Mouse (Mus musculus) retina, postnatal 1 day (tissue): Measurements from ENCODE around the gene Slc39a2.
"Not testable (repeated sequence)": the region's sequence is repeated elsewhere in the genome, so short reads cannot be mapped to it uniquely, and the experiment has no call there.

Experiments used
- DNase-seq: peaks from one replicate; pipeline ENCODE4 v3.0.0-alpha.2; 2012

Gene Slc39a2

GRCm38 (mm10) chr14:51892191-51892939 is at the start of gene Slc39a2:
Gene Slc39a2 (plus strand): TSS chr14:51892889.
- no peak for DNase-seq

- DNase-seq, result no peak
Measured at GRCm38 (mm10) chr14:51843882-51844281, 48.8 kb upstream of the Slc39a2 start.

GRCm38 (mm10) chr14:51846566-51846965 is 46.1 kb upstream of the Slc39a2 start:
- no peak for DNase-seq

- DNase-seq, result peak; percentile 44
Measured at GRCm38 (mm10) chr14:51851006-51851405, 41.7 kb upstream of the Slc39a2 start.

- DNase-seq, result no peak
Measured at GRCm38 (mm10) chr14:51853399-51853798, 39.3 kb upstream of the Slc39a2 start, which contains the start of gene Ear6. Gene Ear6 (plus strand): TSS chr14:51853699.

GRCm38 (mm10) chr14:51855280-51855679 is 37.4 kb upstream of the Slc39a2 start:
- not testable (repeated sequence) for DNase-seq

- peak; percentile 46 for DNase-seq
Measured at GRCm38 (mm10) chr14:51863603-51864002, 29.1 kb upstream of the Slc39a2 start.

GRCm38 (mm10) chr14:51870756-51871155 is 21.9 kb upstream of the Slc39a2 start:
- no peak for DNase-seq

- no peak for DNase-seq
Measured at GRCm38 (mm10) chr14:51871741-51872140, 20.9 kb upstream of the Slc39a2 start.

- no peak for DNase-seq
Measured at GRCm38 (mm10) chr14:51877517-51877916, 15.2 kb upstream of the Slc39a2 start.

GRCm38 (mm10) chr14:51883527-51884030 is 9.1 kb upstream of the Slc39a2 start:
- DNase-seq, result peak; percentile 89

GRCm38 (mm10) chr14:51884031-51884544 is 8.6 kb upstream of the Slc39a2 start:
- peak; percentile 63 for DNase-seq

GRCm38 (mm10) chr14:51884598-51885331 is 7.9 kb upstream of the Slc39a2 start, which contains the start of gene Mettl17:
Gene Mettl17 (plus strand): TSS chr14:51884842.
- DNase-seq, result peak; percentile 99

- DNase-seq, result no peak
Measured at GRCm38 (mm10) chr14:51886051-51886450, 6.6 kb upstream of the Slc39a2 start.

GRCm38 (mm10) chr14:51889833-51890232 is 2.9 kb upstream of the Slc39a2 start:
- no peak for DNase-seq

GRCm38 (mm10) chr14:51893094-51893794 is 555 bp downstream of the Slc39a2 start:
- DNase-seq, result no peak

GRCm38 (mm10) chr14:51893809-51894208 is 1.1 kb downstream of the Slc39a2 start:
- no peak for DNase-seq

- no peak for DNase-seq
Measured at GRCm38 (mm10) chr14:51895071-51895470, 2.4 kb downstream of the Slc39a2 start.

- no peak for DNase-seq
Measured at GRCm38 (mm10) chr14:51896019-51896418, 3.3 kb downstream of the Slc39a2 start.

GRCm38 (mm10) chr14:51896539-51897170 is 4.0 kb downstream of the Slc39a2 start:
- DNase-seq, result no peak

- DNase-seq, result no peak
Measured at GRCm38 (mm10) chr14:51899351-51899750, 6.7 kb downstream of the Slc39a2 start.
